Mouse (Mus musculus): ENCODE data around the gene Zfp972. TPM values are rescaled to one million over a fixed set of nuclear protein-coding genes. Genes with fewer than 3 reads are reported as not detected.
"Not testable (repeated sequence)": the region's sequence is repeated elsewhere in the genome, so short reads cannot be mapped to it uniquely, and the experiment has no call there.

Zfp972 gene
- 0.98 and 2.6 TPM in 2 replicates for polyA plus RNA-seq (2014; fragmentation: Nextera tagmentation; extraction: Ambion mirVana)

DNA sequence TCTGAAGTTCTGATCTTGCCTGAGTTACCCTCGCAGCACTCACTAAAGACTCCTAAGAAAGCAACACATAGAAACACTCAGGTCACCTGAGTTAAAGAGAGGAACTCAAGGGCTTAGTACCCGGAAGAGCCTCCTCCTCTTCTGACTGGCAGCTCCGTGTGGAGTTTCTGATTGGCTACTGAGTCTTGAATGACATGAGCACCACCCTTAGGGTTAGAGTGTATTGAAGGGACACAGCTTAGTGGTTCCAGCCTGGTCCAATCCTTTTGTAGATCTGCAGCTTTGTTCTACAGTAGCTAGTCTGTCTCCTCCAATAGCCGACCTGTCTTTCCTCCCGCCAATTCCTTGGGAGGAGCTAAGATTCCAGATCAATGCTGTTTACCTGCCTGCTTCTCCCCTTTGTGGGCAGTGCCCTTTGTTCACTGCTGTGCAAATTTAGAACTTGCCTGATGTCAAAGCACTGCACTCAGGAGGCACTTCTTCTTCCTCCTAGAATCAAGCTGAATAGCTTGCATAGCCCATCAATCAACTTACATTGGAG, at the start of gene Zfp972:
Zfp972 (minus strand) TSS at position 51 of the 541 bp plus-strand sequence.
- not testable (repeated sequence) for H3K4me1 ChIP-seq (ENCODE audit: control insufficient read depth, insufficient read depth, low read length); H3K36me3 ChIP-seq (ENCODE audit: control insufficient read depth, insufficient read depth, low read length); ATAC-seq (ENCODE audit: insufficient number of reproducible peaks, insufficient read depth, low FRiP score, low read depth); H3K9ac ChIP-seq (replicated peaks; ENCODE audit: low read depth, low read length); H3K27me3 ChIP-seq (ENCODE audit: control insufficient read depth, insufficient read depth, low read length); H3K9me3 ChIP-seq (ENCODE audit: control insufficient read depth, low read depth, low read length); H3K4me3 ChIP-seq (ENCODE audit: low read depth, low read length); H3K4me2 ChIP-seq (replicated peaks; ENCODE audit: low read depth, low read length); H3K27ac ChIP-seq (ENCODE audit: low read length)
- WGBS, result 48% methylated on average over 3 of the region's 5 CpGs

DNA sequence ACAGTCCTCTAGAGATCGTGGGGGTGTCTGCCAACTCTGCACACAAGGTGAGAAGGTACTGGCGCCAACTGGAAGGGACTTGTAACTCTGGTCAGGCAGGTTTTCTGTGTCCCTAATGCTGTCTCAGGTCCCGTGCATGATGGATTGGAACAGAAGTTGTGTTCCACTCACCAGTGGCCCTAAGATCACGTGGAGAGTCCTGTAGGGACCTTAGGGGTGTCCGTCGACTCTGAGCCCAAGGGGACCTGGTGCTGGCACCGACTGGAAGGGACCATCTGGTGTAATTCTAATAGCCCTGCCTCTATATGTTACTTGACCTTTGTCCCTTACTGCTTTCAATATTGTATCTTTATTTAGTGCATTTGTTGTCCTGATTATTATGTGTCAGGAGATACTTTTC, 49.4 kb upstream of the Zfp972 start:
- H3K4me2 ChIP-seq (replicated peaks; ENCODE audit: low read depth, low read length); H3K4me1 ChIP-seq (ENCODE audit: control insufficient read depth, insufficient read depth, low read length); H3K36me3 ChIP-seq (ENCODE audit: control insufficient read depth, insufficient read depth, low read length): not testable (repeated sequence)

DNA sequence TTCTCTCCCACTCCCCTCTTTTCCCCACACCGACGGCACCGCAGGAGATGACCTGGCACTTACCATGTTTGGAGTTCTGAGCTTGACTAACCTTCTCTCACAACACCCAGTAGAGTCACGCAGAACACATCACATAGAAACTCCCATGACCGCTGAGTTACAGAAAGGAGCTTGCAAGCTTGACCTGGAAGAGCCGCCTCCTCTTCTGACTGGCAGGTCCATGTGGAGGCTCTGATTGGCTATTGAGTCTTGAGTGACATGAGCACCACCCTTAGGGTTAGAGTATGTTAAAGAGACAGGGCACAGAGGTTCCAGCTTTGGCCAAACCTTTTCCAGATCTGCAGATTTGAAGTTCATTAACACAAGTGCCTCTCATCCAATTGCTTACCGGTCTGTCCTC, 31.7 kb upstream of the Zfp972 start, which contains the start of gene Gm14326:
Gm14326 (minus strand) TSS at position 153 of the 400 bp plus-strand sequence.
- H3K36me3 ChIP-seq (ENCODE audit: control insufficient read depth, insufficient read depth, low read length); ATAC-seq (ENCODE audit: insufficient number of reproducible peaks, insufficient read depth, low FRiP score, low read depth); H3K27me3 ChIP-seq (ENCODE audit: control insufficient read depth, insufficient read depth, low read length); H3K9me3 ChIP-seq (ENCODE audit: control insufficient read depth, low read depth, low read length); H3K9ac ChIP-seq (replicated peaks; ENCODE audit: low read depth, low read length); H3K4me1 ChIP-seq (ENCODE audit: control insufficient read depth, insufficient read depth, low read length); H3K27ac ChIP-seq (ENCODE audit: low read length): not testable (repeated sequence)
- 0% methylated on average over 3 of the region's 7 CpGs for WGBS
- Histone ChIP-seq H3K4me3 (ENCODE audit: low read depth, low read length) (peak within 1 kb of the TSS; percentile 28), H3K4me2 (replicated peaks; ENCODE audit: low read depth, low read length) (peak within 1 kb of the TSS; percentile 25; the same call in 1 of the 2 replicates)

More for the DNA sequence above, 49.4 kb upstream of the Zfp972 start:
- not testable (repeated sequence) for H3K27ac ChIP-seq (ENCODE audit: low read length); H3K4me3 ChIP-seq (ENCODE audit: low read depth, low read length); H3K27me3 ChIP-seq (ENCODE audit: control insufficient read depth, insufficient read depth, low read length); H3K9ac ChIP-seq (replicated peaks; ENCODE audit: low read depth, low read length); ATAC-seq (ENCODE audit: insufficient number of reproducible peaks, insufficient read depth, low FRiP score, low read depth); H3K9me3 ChIP-seq (ENCODE audit: control insufficient read depth, low read depth, low read length)
- 69% methylated on average over 6 of the region's 7 CpGs for WGBS

DNA sequence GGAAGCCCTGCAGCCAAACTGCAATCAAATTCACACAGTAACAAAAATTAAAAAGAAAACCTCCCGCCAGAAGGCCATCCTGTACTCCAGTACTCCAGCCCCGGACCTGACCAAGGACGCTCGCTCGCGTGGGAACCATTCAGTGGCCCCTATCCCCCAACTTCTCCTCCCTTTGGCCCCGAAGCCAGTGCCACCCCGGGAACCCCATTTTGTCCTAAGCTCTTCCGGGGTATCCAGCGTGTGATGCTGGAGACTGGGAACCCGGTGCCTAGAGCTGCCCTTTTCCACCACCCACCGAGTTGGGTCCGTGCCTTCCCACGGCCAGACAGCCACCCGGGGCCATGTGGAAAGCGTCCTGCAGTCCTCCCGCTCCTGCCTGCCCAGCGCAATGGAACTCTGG, 31.3 kb upstream of the Zfp972 start:
- not testable (repeated sequence) for H3K9me3 ChIP-seq (ENCODE audit: control insufficient read depth, low read depth, low read length); H3K36me3 ChIP-seq (ENCODE audit: control insufficient read depth, insufficient read depth, low read length); ATAC-seq (ENCODE audit: insufficient number of reproducible peaks, insufficient read depth, low FRiP score, low read depth); H3K4me1 ChIP-seq (ENCODE audit: control insufficient read depth, insufficient read depth, low read length); H3K27me3 ChIP-seq (ENCODE audit: control insufficient read depth, insufficient read depth, low read length); H3K27ac ChIP-seq (ENCODE audit: low read length); H3K9ac ChIP-seq (replicated peaks; ENCODE audit: low read depth, low read length)
- whole genome bisulfite sequencing, result 2% methylated on average over 14 of the region's 18 CpGs
- H3K4me2 ChIP-seq (replicated peaks; ENCODE audit: low read depth, low read length), result 0 out of 2 replicates have a peak overlapping the region, but pooled peaks have one; percentile 25
- peak overlapping the region; percentile 28 for H3K4me3 ChIP-seq (ENCODE audit: low read depth, low read length)

DNA sequence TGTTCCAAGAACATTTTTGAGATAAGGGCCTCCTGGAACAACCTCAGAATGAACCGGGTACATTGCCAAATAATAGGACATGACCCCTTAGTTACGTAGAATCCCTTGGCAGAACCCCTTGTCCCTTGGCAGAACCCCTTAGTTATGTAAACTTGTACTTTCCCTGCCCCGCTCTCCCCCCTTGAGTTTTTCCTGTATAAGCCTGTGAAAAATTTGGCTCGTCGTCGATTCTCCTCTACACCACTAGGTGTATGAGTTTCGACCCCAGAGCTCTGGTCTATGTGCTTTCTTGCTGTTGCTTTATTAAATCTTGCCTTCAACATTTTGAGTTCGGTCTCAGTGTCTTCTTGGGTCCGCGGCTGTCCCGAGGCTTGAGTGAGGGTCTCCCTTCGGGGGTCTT, 22.1 kb downstream of the Zfp972 start:
- not testable (repeated sequence) for H3K4me2 ChIP-seq (replicated peaks; ENCODE audit: low read depth, low read length); H3K9me3 ChIP-seq (ENCODE audit: control insufficient read depth, low read depth, low read length); ATAC-seq (ENCODE audit: insufficient number of reproducible peaks, insufficient read depth, low FRiP score, low read depth); H3K4me1 ChIP-seq (ENCODE audit: control insufficient read depth, insufficient read depth, low read length); H3K27me3 ChIP-seq (ENCODE audit: control insufficient read depth, insufficient read depth, low read length); H3K4me3 ChIP-seq (ENCODE audit: low read depth, low read length); H3K27ac ChIP-seq (ENCODE audit: low read length); H3K36me3 ChIP-seq (ENCODE audit: control insufficient read depth, insufficient read depth, low read length); H3K9ac ChIP-seq (replicated peaks; ENCODE audit: low read depth, low read length)
- WGBS, result no CpG with 5 or more reads among the region's 12 CpGs

DNA sequence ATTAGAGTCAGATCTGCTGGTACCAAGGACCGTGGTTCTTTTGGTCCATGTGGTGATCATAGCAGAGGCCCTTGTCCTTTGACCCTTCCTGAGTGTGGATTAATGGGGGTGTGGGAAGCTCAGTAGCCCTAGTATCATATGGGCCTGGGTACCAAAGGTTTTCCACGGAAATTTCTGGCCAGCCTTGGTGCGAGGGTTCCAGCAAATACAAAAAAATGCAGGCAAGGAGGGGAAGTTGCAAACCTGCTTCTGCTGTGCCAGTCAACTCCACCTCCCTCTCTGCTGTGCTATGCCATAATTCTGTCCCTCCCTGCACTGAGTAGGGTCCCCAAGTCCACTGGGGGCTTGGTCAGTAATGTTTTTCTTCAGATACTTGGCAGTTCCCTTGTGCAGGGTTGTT, 27.2 kb downstream of the Zfp972 start:
- not testable (repeated sequence) for H3K4me3 ChIP-seq (ENCODE audit: low read depth, low read length); ATAC-seq (ENCODE audit: insufficient number of reproducible peaks, insufficient read depth, low FRiP score, low read depth); H3K4me2 ChIP-seq (replicated peaks; ENCODE audit: low read depth, low read length); H3K36me3 ChIP-seq (ENCODE audit: control insufficient read depth, insufficient read depth, low read length); H3K27ac ChIP-seq (ENCODE audit: low read length); H3K27me3 ChIP-seq (ENCODE audit: control insufficient read depth, insufficient read depth, low read length); H3K9me3 ChIP-seq (ENCODE audit: control insufficient read depth, low read depth, low read length); H3K4me1 ChIP-seq (ENCODE audit: control insufficient read depth, insufficient read depth, low read length); H3K9ac ChIP-seq (replicated peaks; ENCODE audit: low read depth, low read length)
- WGBS, result 76% methylated on average over 2 of the region's 3 CpGs

DNA sequence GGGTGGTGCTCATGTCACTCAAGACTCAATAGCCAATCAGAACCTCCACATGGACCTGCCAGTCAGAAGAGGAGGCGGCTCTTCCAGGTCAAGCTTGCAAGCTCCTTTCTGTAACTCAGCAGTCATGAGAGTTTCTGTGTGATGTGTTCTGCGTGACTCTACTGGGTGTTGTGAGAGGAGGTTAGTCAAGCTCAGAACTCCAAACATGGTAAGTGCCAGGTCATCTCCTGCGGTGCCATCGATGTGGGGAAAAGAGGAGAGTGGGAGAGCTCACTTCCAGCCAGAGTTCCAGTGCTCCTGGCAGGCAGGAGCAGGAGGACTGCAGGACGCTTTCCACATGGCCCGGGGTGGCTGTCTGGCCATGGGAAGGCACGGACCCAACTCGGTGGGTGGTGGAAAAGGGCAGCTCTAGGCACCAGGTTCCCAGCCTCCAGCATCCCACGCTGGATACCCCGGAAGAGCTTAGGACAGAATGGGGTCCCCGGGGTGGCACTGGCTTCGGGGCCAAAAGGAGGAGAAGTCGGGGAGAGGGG, 28.3 kb downstream of the Zfp972 start, which contains the start of gene Gm14327:
Gm14327 (plus strand) TSS at position 51 of the 533 bp plus-strand sequence.
- not testable (repeated sequence) for H3K4me1 ChIP-seq (ENCODE audit: control insufficient read depth, insufficient read depth, low read length)

DNA sequence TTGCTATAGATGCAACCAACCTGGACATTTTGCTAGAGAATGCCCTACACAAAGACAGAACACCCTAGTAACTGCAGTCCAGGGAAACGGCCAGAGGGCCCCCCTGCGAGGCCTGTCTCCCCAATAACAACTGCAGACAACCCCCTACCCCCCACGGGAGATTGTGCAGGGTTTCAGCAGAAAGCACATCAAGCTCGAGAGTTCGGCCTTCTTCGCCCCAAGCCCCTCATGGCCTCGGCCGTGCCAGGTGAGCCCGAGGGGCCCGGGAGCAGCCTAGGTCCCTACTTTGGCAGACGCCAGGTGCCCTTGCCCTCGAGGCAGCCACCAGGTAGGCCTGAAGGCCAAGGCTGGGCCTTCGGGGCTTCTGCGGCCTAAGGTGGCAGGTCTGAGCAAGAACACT, 37.7 kb downstream of the Zfp972 start:
- H3K4me3 ChIP-seq (ENCODE audit: low read depth, low read length); H3K36me3 ChIP-seq (ENCODE audit: control insufficient read depth, insufficient read depth, low read length); H3K27ac ChIP-seq (ENCODE audit: low read length); H3K4me2 ChIP-seq (replicated peaks; ENCODE audit: low read depth, low read length); H3K4me1 ChIP-seq (ENCODE audit: control insufficient read depth, insufficient read depth, low read length); ATAC-seq (ENCODE audit: insufficient number of reproducible peaks, insufficient read depth, low FRiP score, low read depth); H3K27me3 ChIP-seq (ENCODE audit: control insufficient read depth, insufficient read depth, low read length); H3K9ac ChIP-seq (replicated peaks; ENCODE audit: low read depth, low read length); H3K9me3 ChIP-seq (ENCODE audit: control insufficient read depth, low read depth, low read length): not testable (repeated sequence)
- 91% methylated on average over 13 of the region's 14 CpGs for WGBS

More for the DNA sequence above, 28.3 kb downstream of the Zfp972 start, which contains the start of gene Gm14327:
- not testable (repeated sequence) for H3K4me2 ChIP-seq (replicated peaks; ENCODE audit: low read depth, low read length); ATAC-seq (ENCODE audit: insufficient number of reproducible peaks, insufficient read depth, low FRiP score, low read depth); H3K27ac ChIP-seq (ENCODE audit: low read length); H3K36me3 ChIP-seq (ENCODE audit: control insufficient read depth, insufficient read depth, low read length); H3K4me3 ChIP-seq (ENCODE audit: low read depth, low read length); H3K9me3 ChIP-seq (ENCODE audit: control insufficient read depth, low read depth, low read length); H3K27me3 ChIP-seq (ENCODE audit: control insufficient read depth, insufficient read depth, low read length); H3K9ac ChIP-seq (replicated peaks; ENCODE audit: low read depth, low read length)
- WGBS, result 32% methylated on average over 9 of the region's 13 CpGs

DNA sequence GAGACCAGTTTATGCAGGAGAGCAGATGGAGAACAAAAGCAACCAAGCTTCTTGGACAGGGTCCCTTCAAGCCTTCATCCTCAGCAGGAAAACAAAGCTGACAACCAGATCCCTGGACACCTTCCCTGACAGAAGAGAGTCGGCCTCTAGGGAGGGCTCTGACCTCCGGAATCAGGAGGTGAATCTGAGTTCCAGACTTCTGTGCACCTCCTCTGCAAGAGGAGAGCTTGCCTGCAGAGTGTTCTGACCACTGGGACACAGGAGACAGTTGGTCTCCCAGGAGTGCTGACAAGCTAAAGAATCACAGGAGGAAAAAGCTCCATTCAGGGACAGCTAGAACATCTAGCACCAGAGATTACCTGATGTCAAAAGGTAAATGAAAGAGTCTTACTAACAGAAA, 63.2 kb downstream of the Zfp972 start:
- H3K9ac ChIP-seq (replicated peaks; ENCODE audit: low read depth, low read length); H3K27me3 ChIP-seq (ENCODE audit: control insufficient read depth, insufficient read depth, low read length); H3K27ac ChIP-seq (ENCODE audit: low read length); H3K4me2 ChIP-seq (replicated peaks; ENCODE audit: low read depth, low read length); H3K4me3 ChIP-seq (ENCODE audit: low read depth, low read length); ATAC-seq (ENCODE audit: insufficient number of reproducible peaks, insufficient read depth, low FRiP score, low read depth); H3K4me1 ChIP-seq (ENCODE audit: control insufficient read depth, insufficient read depth, low read length); H3K9me3 ChIP-seq (ENCODE audit: control insufficient read depth, low read depth, low read length); H3K36me3 ChIP-seq (ENCODE audit: control insufficient read depth, insufficient read depth, low read length): not testable (repeated sequence)
- 76% methylated on average over 2 of the region's 2 CpGs for WGBS
